Mouse (Mus musculus): Measurements from ENCODE around the gene Lpin2.
A peak's percentile ranks its signal among the peaks of the same experiment; 100 is the strongest.

The Lpin2 gene

GRCm38 (mm10) chr17:71233210-71233609, 50.9 kb downstream of the Lpin2 start:
- no peak for DNase-seq

DNA sequence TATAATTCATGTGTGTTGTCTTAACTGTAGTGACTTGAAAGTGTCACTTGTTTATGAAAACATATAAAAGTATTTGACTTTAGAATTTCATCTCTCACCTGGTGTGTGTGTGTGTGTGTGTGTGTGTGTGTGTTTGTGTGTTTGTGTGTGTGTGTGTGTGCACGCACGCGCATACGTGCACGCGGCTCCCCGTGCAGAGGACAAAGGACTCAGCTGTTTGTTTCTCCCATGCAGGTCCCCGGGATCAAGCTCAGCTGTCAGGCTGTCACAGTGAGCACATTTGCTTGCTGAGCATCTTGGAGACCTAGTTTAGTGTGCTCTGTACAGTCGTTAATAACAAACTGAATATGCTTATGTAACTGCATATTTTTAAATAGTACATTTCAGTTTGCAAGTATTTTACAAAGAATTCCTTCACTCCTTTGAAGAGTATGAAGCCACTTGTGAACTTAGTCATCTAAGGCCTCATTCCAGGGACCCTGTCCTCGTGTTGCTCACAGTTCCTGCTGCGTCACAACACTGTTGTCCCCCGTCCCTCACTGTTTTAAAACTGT, 51.8 kb downstream of the Lpin2 start:
- DNase-seq: no peak

GRCm38 (mm10) chr17:71235229-71235958, 53.0 kb downstream of the Lpin2 start:
- no peak for DNase-seq

DNA sequence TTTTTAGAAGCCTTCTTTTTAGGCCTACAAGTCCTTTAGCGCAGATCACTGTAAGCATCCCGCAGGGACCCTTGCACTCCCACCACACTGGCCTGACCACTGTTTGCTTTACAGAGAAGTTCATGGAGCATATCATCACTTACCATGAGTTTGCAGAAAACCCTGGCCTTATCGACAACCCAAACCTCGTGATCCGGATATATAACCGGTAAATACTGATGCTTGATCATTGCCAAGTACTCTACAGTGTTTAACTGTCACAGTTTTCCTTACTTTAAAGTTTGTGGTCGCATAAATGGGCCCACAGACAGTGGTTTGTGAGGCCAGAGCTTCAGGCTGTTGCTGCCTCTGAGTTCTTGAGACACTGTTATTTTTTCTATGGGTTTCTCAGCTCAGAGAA, 56.1 kb downstream of the Lpin2 start:
- no peak for DNase-seq

DNA sequence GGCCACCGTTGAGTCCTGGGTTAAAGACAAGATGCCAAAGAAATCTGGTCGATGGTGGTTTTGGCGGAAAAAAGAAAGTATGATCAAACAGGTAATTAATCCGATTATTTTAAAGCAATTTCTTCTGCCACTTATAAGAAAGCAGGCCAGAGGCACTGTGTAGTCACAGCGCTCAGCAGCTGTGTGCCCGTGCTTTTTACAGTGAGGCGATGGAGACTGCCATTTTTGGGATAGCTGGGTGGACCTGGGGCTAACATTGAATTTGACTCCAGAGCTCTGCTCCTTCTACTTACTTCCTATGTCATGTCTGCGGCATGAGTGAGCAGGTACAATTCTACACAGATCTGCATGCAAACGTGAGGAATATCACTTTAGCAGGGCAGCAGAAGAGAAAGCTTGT, 58.5 kb downstream of the Lpin2 start:
- no peak for DNase-seq

- no peak for DNase-seq
Observed at GRCm38 (mm10) chr17:71242666-71243065, 60.3 kb downstream of the Lpin2 start.

GRCm38 (mm10) chr17:71245133-71245532, 62.8 kb downstream of the Lpin2 start:
- DNase-seq: no peak

- DNase-seq: no peak
Observed at GRCm38 (mm10) chr17:71246022-71246421, 63.7 kb downstream of the Lpin2 start.

DNA sequence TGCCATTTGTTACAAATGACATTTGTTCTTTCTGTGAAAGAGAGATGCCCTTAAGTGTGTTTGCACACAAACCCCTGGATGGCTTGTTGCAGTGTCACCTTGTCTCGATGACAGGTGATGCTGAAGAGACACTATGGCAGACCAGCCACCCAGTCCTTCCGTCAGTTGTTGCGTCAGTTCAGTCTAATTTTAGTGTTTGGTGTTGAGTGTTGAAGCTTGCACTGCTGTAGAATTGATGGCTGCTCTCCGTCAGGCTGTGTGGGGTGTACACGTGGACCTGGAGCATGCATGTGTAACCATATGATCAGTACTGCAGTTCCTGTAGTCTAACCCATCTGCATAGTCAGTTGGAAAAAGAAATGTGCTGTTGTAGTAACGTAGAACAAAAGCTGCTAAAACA, 66.6 kb downstream of the Lpin2 start:
- no peak for DNase-seq

- no peak for DNase-seq
Observed at GRCm38 (mm10) chr17:71250046-71250445, 67.7 kb downstream of the Lpin2 start.

DNA sequence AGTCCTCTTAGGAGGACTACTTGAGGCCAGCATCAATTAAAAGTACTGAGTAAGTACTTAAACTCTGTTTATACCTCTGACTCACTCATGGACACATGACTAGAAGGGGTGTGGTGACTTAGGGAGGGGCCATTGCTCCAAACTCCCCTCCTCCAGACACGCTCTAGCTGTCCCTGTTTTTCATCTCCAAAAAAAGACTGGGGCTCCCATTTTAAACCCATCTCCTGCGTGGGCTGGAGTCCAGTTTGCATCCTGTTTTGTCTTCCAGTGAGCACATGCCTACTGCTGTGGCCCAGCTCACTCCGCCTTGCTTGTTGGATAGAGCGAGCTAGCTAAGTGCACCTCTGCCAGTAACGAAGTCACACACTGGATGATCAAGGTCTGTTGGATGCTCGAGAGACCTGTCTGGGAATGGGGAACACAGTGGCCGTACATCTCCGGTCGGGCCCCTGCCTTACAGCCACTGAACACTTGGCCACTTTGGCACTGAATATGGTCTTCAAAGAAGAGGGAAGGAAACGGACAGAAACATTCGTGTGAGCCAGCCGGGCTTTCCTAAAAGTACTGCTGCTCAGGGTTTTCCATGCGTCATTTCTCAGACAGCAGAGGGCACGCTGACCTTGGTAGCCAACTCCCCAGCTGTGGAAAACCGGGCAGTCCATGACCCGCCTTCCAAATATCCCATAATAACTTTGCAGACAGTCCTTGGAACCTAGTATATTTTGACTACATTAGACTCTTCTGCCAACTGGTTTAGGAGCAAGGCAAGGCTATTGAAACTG, 68.7 kb downstream of the Lpin2 start:
- no peak for DNase-seq

DNA sequence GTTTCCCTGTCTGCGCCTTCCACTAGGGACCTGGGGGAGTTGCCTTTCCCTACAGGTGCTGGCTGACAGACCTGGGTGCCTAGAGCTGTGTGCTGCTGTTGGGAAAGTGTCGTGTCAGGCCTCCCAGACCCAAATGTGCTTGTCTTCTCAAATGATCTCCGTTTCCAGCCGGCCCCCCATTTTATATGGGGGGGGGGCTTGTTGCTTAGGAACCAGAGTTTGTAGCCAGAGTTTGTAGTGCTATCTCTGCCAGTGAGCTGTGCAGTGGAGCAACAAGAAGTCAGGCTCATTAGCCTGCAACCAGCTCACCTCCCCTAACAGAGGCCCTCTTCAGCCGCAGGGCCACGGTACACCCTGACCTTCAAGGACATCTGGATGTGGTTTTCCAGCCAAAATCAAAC, 69.2 kb downstream of the Lpin2 start:
- DNase-seq: no peak

- DNase-seq: no peak
Observed at GRCm38 (mm10) chr17:71252101-71252500, 69.7 kb downstream of the Lpin2 start.

GRCm38 (mm10) chr17:71253391-71253790, 71.0 kb downstream of the Lpin2 start:
- no peak for DNase-seq

DNA sequence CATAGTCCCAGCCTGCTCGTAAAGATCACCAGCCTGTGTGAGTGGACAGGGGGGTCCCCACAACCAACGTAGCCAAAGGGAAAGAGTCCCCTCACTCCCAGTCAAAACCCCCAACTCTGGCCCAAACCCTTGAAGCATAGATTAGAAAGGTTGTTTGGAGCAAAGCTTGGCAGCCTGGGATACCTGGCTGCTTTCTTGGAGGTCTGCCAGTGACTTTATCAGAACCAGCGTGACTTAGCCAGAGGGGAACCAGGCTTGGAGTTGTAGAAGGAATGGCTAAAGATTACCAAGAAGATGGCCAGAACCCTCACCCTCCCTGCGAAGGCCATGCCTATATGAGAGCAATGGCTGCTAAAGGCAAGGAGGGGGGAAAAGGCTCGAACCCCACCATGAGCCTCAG, 71.7 kb downstream of the Lpin2 start:
- DNase-seq: no peak

- DNase-seq: peak in 1 of 2 experiments; percentile 16
Observed at GRCm38 (mm10) chr17:71254736-71255135, 72.4 kb downstream of the Lpin2 start.

GRCm38 (mm10) chr17:71256068-71256615, 73.8 kb downstream of the Lpin2 start:
- no peak for DNase-seq

- no peak for DNase-seq
Observed at GRCm38 (mm10) chr17:71256806-71257536, 74.6 kb downstream of the Lpin2 start.

DNA sequence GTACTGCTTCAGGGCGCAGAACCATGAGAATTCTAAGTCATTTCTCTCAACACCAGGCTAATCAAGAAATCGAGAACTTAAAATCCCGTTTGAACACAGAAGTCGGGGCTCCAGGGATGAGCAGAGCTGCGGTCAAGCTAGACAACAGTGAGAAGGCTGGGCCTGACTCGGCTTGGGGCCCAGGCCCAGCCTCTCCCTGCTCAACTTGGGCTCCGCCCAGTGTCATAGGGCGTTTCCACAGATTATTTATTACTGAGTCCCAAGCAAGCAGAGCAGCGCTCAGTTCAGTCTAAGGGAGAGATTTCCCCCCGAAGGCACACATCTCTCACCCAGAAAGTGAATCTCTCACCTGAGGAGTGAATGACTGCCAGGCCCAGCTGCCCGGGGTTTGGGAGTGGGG, 77.4 kb downstream of the Lpin2 start:
- no peak for DNase-seq

GRCm38 (mm10) chr17:71260658-71261057, 78.3 kb downstream of the Lpin2 start:
- DNase-seq: no peak

DNA sequence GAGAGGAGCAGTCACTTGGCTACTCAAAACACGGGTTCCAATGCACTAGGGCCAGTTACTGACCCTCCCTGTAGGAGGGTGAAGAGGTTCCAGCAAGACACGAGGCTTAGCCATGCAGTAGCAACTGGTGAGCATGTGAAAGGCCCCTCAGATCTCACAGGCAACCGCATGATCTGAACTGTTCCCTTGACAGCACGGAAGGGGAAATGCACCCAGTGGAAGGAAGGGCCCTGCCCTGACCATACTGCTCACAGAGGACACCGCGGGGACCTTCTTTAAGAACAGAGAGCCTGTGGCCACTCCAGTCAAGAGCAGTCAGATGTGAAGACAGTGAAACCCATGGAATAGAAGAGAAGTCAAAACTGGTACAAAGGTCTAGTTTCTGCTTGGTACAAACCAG, 80.8 kb downstream of the Lpin2 start:
- DNase-seq: no peak

GRCm38 (mm10) chr17:71264739-71265138, 82.4 kb downstream of the Lpin2 start:
- DNase-seq: no peak
